Mouse (Mus musculus): ENCODE measurements around the gene Fabp3.

Gene Fabp3

DNA sequence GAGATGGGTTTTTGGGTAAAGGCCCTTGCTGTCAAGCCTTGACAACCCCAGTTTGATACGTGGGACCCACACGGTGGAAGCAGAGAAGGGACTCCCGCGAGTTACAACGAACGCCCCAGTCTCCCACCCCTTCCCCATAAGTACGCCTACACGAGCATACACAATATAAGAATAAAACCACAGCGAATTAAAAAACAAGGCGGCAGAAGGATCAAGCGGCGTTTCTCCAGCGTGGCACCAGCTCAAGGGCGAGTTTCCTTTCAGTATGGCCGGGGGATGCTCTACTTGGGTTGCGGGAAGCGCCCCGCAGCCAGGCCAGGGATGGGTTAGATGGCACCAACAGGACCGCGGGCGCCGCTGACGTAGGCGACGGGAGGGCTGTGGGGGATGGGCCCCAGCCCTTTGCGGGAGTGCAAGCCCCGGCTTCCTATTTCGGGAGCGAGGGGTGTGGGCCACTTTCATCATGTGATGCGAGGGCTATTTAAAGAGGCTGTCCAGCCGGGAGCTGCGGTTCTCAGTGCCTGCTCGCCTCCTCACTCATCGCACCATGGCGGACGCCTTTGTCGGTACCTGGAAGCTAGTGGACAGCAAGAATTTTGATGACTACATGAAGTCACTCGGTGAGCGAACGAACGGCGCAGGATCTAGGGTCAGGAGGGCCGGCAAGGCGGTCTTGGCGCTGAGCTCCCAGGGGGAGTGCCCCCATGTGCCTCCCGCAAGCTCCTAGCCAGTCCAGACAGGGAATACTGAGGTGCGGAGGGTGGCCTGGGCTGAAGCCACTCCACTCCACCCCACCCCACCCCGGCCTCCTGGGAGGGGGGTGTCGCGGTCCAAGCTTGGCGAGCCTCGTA is at the start of gene Fabp3, which contains the start of gene Gm10570:
Gene Fabp3, plus strand, starts transcription at position 365 of the 851 bp plus-strand sequence.
Gene Gm10570, minus strand, starts transcription at position 444 of the 851 bp plus-strand sequence.
- DNase-seq (ENCODE audit: low spot score): no peak

- DNase-seq (ENCODE audit: low spot score): no peak
Measured at GRCm38 (mm10) chr4:130260406-130260805, 48.0 kb upstream of the Fabp3 start.

DNA sequence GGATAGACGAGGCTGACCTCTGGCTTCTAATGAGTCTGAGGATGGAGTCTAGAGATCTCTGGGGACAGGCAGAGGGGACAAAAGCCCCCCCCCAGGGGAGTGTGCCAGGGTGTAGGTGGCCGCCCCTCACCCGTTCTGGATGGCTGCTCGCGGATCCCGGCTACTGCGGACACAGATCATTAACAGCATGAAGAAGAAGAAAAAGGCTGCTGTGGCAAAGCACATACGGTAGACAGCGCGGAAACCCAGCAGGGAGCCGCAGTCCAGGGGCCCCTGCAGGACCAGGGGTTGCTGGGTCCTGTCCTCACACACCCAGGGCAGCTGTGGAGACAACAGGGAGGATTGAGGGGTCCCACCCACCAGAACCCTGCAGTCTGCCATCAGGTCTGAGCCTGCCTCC is 44.3 kb upstream of the Fabp3 start:
- DNase-seq (ENCODE audit: low spot score): no peak

DNA sequence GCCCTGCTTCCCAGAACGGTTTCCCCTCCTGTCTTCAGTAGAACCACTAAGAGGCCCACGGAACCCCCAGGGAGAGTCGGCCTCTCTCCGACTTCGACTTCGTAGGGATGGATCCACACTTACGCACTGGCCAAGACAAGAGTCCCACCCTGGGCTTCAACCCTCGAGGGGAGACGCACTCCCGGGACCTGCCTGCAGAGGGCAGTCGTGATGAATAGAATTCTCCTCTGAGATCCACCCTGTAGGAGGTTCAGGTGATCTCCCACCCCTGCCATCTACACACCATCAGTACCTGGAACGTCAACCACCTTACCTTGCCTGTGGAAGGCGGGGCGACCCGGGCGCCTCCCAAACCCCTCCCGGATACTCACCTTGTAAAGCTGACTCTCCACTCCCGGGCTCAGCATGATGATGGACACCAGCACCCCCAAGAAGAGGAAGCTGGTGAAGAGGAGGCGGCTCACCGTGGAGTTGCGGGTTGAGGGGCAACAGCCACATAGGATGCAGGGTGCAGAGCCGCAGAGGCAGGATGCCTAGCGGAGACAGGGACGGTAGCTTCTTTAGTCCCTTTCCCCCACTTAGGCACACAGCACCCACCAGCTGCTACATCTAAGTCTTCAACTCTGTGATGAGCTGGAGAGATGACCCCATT is 43.6 kb upstream of the Fabp3 start:
- DNase-seq (ENCODE audit: low spot score): peak; percentile 48

DNA sequence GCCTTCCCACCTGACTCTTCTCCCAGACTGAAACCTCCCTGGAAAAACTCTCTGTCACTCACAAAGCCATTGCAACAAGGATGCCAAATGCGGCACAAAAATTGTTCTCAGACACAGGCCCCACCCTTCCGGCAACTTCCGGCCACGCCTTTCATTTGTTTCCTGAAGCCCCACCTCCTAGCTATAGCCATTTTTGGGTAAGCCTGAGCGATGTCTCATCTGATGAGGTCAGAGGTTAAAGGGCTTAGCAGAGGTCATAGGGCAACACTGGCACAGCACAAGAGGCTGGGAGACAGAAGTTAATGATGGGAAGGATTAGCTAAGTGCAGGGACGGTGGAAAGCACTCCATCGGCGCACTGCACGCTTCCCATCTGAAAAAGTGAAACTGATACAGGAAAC is 41.8 kb upstream of the Fabp3 start:
- DNase-seq (ENCODE audit: low spot score): no peak

- no peak for DNase-seq (ENCODE audit: low spot score)
Measured at GRCm38 (mm10) chr4:130267069-130267468, 41.3 kb upstream of the Fabp3 start.

DNA sequence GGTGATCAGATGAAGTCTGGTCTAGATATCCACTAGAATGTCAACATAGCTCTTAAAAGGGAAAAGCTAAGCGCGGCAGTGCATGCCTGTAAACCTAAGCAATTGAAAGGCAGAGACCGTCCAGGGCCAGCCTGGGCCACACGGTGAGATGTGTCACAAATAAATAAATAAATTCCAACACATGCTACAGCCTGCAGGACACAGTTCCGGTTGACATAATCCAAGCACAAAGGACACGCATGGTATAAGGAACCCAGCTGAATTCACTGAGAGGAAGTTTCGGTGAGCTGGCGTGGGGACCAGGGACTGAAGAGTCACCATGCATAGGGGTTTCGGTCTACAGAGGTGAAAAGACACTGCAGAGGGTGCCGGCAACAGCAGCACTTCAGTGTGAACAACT is 39.7 kb upstream of the Fabp3 start:
- no peak for DNase-seq (ENCODE audit: low spot score)

GRCm38 (mm10) chr4:130270089-130270488 is 38.3 kb upstream of the Fabp3 start:
- no peak for DNase-seq (ENCODE audit: low spot score)

DNA sequence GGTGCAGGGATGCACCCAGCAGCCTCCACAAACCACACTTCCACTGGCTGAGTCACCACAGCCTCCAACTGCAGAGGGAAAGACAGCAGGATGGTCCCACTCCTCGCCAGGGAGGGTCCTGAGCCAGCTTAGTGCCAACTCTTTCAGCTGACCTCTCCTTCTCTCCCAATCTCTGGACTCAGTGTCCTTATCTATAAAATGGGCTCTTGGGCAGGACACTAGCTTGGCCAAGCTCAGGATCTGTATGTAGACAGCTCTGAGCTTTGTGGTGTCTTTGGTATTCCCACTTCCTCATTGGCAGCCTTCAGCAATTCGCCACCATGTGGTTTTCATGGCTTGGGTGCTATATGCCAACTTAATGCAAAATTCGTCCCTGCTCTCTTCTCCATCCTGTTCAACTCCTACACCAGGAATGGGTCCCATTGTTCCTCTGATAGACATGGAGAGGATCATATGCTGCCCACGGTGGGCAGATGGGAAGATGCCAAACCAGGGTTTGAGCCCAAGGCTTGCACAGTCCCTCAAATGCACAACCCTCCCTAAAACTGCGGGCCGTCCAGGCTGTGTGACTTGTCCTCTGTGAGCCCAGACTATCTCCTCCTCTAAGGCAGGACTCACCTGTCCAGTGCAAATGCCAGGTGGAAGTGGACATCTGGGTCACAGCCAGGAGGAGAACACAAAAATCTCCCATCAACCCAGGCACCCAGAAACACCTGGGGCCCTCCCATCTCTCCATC is 37.6 kb upstream of the Fabp3 start:
- DNase-seq (ENCODE audit: low spot score): no peak

DNA sequence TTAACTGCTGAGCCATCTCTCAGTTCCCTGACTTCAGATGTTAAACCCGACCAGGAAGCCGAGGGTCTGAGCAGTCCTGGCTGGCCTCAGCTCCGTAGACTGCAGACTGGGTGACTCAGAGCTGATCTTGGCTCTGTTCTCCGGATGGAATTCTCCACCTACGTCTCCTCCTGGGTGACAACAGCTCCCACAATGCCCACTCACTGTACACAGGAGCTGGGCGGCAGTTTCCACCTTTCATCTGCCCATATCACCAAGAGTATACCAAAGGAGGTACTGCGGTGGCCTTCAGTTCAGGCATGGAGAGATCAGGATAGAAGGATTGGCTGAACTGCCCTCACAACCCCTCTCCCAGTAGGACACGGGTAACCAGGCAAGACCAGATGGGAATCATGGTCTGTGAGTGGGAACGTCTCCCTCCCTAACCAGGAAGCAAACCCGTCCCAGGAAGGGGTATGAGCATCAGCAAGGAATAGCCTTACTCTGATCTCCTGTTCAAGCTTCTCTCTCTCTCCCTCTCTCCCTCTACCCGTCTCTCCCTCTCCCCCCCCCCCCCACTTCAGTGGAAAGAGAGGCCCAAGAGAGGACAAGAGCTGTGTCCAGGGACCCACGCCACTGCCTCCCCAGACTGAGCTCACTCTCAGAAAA is 34.6 kb upstream of the Fabp3 start:
- DNase-seq (ENCODE audit: low spot score): no peak

GRCm38 (mm10) chr4:130274346-130275015 is 33.9 kb upstream of the Fabp3 start:
- DNase-seq (ENCODE audit: low spot score): no peak

DNA sequence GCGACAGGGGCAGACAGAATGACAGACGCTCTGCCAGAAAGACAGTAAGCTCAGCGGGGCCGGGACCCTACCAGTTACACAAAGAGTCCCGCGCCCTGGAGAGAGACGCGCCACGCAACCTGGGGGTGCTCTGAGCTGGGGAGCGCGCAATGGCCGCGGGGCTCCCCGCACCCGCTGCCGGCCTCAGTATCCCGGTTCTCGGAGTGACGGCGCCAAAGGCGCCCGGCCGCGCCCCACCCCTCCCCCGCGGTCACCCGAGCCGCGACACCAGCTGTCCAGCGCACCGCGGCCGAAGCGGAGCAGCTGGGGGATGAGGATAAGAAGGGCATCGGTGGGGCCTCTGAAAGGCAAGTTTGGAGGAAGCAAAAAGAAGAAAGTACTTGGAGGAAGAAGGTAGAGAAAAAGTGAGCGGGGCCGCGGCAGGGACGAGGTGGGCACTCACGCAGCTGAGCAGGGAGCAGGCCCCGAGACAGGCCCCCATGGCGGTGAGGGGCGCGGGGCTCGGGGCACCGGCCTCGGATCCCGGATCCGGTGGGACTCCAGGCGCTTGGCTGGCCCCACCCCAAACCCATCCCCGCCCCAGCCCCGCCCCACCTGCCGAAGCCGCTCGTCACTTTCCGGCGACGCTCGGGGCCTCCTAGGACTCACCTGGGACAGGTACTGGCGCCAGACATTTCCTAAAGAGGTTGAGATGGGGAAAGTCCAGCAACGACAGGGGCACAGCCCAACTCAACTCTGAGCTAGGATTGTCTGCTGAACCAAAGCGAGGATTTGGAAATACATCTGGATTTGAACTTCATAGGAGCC is 33.2 kb upstream of the Fabp3 start:
- no peak for DNase-seq (ENCODE audit: low spot score)

DNA sequence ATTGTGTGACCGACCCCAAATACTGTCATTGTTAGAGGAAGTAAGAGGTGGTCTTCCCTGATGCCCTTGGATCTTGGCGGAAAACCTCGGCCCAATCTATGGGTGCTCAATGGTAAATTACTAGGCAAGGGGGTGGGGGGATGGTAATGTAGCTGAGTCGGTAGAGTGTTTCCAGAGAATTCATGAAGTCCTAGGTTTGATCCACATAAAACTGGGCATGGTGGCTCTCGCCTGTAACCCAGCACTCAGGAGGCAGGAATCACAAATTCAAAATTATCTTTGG is 32.6 kb upstream of the Fabp3 start:
- no peak for DNase-seq (ENCODE audit: low spot score)

- no peak for DNase-seq (ENCODE audit: low spot score)
Measured at GRCm38 (mm10) chr4:130276573-130277176, 31.7 kb upstream of the Fabp3 start.

- no peak for DNase-seq (ENCODE audit: low spot score)
Measured at GRCm38 (mm10) chr4:130279105-130279504, 29.3 kb upstream of the Fabp3 start, which contains the start of gene Serinc2. TSS of gene Serinc2 (minus strand) at chr4:130279205.

- no peak for DNase-seq (ENCODE audit: low spot score)
Measured at GRCm38 (mm10) chr4:130282856-130283255, 25.5 kb upstream of the Fabp3 start.

- DNase-seq (ENCODE audit: low spot score): no peak
Measured at GRCm38 (mm10) chr4:130283826-130284225, 24.6 kb upstream of the Fabp3 start.

GRCm38 (mm10) chr4:130286531-130286930 is 21.9 kb upstream of the Fabp3 start:
- no peak for DNase-seq (ENCODE audit: low spot score)

DNA sequence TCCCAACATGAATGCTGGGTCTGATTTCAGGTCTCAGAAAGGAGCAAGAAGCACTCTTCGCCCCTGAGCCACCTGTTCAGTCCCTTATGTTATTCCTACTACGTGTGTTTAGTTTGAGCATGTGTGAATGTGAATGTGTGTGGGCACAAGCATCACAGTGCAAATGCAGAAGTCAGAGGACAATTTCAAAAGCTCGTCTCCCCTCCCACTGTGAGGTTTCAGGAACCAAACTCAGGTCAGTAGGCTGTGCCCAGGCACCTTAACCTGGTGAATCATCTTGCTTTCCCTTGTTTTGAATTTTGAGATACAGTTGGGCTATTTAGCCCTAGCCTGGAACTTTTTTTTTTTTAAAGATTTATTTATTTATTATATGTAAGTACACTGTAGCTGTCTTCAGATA is 18.6 kb upstream of the Fabp3 start:
- DNase-seq (ENCODE audit: low spot score): no peak

GRCm38 (mm10) chr4:130292271-130292670 is 16.1 kb upstream of the Fabp3 start:
- peak; percentile 88 for DNase-seq (ENCODE audit: low spot score)

DNA sequence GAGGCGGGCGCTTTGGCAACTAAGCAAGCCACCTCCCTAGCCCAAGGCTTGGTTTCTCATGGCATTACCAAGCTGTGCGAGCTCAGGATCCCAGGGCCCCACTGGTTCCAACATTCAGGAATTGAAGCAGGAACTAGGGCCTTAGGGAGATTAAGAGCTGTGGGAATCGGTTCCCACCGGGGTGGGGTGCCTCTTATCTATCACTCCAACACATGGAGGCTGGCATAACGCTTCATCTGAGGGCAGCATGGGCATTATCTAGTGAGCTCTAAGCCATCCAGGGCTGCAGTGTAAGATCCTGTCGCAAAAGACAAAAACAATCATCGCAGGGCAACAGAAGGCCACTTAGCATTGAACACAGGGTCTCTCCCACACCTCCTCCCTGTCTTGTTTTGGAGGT is 13.9 kb upstream of the Fabp3 start:
- peak; percentile 68 for DNase-seq (ENCODE audit: low spot score)

All from c-Kit-positive CD71-positive TER-119-positive erythroid progenitor cells, embryonic 14.5 days (primary cell).